Mouse (Mus musculus) gastrocnemius, adult 18-20 months (tissue): ENCODE data around the gene Atg16l1. TPM values are rescaled to one million over a fixed set of nuclear protein-coding genes. Genes with fewer than 3 reads are reported as not detected.
A peak's percentile ranks its signal among the peaks of the same experiment; 100 is the strongest.
"Not testable (repeated sequence)": the region's sequence is repeated elsewhere in the genome, so short reads cannot be mapped to it uniquely, and the experiment has no call there.

Experiments used
- DNase-seq: peaks from one replicate; pipeline ENCODE4 v3.0.0; 2021; ENCODE audit warnings: low spot score
- total RNA-seq, 2 experiments: library from RNA; stranded (reverse); gene quantifications; 2 replicates each; pipeline ENCODE4 v1.2.3; 2021

The Atg16l1 gene
- total RNA-seq, 2 experiments from 2014 or later, result 16.3 to 17.6 TPM

DNA sequence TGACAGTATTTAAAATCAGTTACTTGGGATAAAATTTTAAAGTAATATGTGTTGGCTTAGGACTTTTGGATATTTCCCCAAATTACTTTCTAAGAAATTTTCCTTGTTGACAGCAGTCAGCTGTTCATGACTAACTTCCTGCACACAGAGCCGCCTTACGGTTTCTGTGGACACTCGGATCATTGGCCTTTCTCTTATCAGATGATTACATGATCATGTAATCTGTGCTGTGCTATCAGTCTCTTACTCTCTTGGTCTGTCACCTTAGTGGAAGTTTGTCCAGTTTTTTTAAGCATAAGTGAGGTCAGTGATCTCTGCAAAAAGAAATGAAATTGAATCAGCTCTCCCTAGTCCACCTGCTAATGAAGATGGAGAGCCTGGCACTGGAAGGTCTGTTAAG lies 16.1 kb downstream of the Atg16l1 start:
- no peak for DNase-seq

DNA sequence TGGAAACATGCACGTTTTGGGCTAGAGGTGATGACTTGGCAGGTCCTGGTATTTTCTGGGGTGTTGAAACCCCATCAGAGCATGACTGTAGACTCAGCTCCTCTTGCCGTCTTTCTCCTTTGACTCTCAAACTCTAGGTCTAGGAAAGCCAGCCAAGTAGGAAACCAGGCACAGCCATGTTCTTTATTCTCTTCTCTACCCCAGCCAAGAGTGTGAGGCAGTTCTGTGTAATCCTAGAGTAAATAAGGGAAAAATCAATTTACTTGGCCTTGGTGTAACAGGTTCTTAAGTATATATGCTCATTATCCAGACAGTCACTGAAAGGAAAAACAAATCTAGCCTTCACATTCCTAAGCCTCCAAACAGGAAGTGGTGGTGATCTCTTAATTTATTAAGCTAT lies 17.7 kb downstream of the Atg16l1 start:
- no peak for DNase-seq

- no peak for DNase-seq
Observed at GRCm38 (mm10) chr1:87774845-87775244, 19.2 kb downstream of the Atg16l1 start.

GRCm38 (mm10) chr1:87779204-87779785 lies 23.6 kb downstream of the Atg16l1 start:
- DNase-seq, result no peak

- DNase-seq, result no peak
Observed at GRCm38 (mm10) chr1:87785703-87786102, 30.0 kb downstream of the Atg16l1 start.

GRCm38 (mm10) chr1:87786251-87786650 lies 30.6 kb downstream of the Atg16l1 start:
- DNase-seq, result peak; percentile 13

GRCm38 (mm10) chr1:87789665-87790064 lies 34.0 kb downstream of the Atg16l1 start:
- DNase-seq, result no peak

DNA sequence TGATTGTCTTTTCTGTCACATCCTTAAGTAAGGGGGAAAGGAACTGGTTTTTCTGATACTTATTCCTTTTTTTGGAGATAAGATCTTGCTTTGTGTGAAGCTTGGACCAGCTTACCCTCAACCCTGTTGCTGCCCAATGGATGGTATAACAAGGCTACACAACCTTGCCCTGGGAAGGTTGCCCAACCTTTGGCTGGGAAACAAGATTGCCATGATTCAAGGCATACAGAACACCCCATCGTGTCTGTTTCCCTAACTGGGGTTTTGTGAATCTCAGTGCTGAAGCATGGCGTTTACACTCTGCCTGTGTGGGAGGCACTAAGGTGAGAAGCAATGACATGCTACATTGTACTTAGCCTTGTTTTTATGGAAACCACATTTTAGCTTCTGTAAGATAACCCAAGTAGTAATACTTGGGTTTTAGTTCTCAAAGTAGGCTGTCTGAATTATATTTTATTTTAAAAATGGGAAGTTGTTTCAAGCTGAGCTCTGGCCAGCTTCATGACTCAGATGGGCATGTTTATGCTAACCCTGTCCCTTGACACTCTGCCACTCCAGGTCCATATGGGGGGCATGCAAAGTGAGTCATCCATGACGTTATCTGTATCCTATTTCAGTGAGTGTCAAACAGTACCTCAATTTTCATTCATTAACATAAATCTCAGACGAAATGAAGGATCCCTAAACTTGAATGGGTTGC lies 36.9 kb downstream of the Atg16l1 start:
- DNase-seq, result no peak

- DNase-seq, result no peak
Observed at GRCm38 (mm10) chr1:87793138-87793449, 37.4 kb downstream of the Atg16l1 start.

DNA sequence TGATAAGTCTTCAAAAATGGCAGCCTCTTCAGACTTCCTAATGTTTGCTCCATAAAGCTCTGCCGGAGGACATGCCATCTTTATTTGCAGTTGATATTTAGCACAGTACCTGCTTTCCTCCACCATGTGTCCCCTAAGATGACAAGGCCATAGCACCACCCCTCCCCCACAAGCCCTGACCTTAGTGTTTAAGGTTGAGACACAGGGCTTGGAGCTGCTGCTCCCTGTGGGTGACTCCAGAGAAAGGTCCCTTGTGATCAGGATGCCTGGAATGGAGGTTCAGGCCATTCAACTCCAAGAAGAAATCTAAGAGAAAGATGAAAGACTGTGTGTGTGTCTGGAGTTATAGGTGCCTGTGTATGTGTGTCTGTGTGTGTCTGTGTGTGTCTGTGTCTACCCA lies 42.0 kb downstream of the Atg16l1 start:
- DNase-seq, result no peak

DNA sequence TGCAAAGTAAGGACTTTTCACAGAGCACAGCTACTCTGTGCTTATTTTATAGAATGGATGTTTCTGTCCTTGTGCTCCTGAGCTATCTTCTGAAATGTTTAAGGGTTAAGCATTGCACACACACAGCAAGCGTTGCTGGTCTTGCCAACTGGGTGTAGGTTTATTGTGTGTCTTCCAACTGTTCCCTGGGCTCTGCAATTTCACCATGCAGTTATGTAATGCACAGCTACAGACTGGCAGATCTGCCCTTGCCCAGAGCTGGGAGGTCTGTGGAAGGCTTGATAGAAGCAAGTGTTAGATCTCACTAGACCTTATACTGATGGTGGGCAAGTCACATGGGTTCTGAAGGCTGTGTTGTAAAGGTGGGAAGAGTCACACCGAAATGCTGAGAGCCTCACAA lies 42.6 kb downstream of the Atg16l1 start:
- DNase-seq, result no peak

- no peak for DNase-seq
Observed at GRCm38 (mm10) chr1:87803576-87803975, 47.9 kb downstream of the Atg16l1 start, which contains the start of gene Sag. Sag (plus strand) TSS chr1:87803680.

DNA sequence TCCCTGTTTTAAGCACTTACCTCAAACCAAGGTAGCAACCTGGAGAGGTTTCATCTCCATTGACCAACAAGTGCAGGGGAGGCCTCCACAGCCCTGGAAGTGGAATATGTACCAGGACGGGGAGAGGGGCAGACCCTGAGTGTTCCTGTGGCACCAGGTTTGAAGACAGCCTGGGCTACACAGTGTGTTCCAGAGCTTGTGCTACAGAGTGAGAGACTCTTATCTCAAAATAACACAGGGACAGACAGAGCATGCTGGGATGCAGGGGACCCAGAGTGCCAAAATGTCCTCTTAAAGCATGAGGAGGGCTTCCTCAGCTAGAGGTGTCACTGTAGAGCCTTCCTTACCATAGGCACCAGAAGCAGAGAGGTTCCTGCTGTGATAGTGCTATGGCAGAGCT lies 52.1 kb downstream of the Atg16l1 start:
- no peak for DNase-seq

DNA sequence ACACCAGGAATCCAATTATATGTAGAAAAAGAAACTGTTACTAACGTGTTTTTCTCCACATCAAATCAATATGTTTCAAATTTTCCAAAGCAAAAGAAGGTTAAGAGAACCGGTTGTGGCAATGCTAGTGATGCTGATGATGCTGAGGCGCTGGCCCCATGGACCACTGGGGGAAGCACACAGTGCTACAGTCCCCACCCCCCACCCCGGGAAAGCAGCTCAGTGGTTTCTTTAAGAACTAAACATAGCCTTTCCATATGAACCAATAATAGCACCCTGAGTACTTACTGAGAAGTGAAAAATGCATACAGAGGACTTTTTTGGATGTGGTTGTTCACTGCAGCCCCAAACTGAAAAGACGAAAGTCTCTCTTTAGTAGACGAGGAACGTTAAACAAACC lies 55.7 kb downstream of the Atg16l1 start:
- no peak for DNase-seq

- DNase-seq, result no peak
Observed at GRCm38 (mm10) chr1:87812061-87812460, 56.4 kb downstream of the Atg16l1 start.

GRCm38 (mm10) chr1:87813155-87813554 lies 57.5 kb downstream of the Atg16l1 start:
- DNase-seq, result no peak

- no peak for DNase-seq
Observed at GRCm38 (mm10) chr1:87813681-87814080, 58.0 kb downstream of the Atg16l1 start.

GRCm38 (mm10) chr1:87824420-87824995 lies 68.8 kb downstream of the Atg16l1 start:
- DNase-seq, result no peak

DNA sequence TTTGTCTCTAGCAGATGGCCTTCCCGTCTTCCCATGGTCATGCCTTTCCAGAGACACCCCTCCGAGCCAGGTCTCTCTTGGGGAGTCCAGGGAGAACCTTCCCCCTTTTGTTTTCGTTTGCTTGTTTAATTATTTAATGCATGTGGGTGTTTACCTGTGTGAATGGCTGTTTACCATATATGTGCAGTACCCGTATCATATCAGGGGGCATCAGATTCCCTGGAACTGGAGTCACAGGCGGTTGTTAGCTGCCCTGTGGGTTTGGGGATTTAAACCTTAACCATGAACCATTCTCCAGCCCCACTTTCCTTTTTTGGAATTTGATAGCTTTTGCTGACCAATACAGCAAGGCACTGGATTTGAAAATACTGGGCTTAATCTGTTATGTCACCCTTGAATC lies 69.6 kb downstream of the Atg16l1 start:
- DNase-seq, result no peak

GRCm38 (mm10) chr1:87825991-87826390 lies 70.3 kb downstream of the Atg16l1 start:
- DNase-seq, result no peak

DNA sequence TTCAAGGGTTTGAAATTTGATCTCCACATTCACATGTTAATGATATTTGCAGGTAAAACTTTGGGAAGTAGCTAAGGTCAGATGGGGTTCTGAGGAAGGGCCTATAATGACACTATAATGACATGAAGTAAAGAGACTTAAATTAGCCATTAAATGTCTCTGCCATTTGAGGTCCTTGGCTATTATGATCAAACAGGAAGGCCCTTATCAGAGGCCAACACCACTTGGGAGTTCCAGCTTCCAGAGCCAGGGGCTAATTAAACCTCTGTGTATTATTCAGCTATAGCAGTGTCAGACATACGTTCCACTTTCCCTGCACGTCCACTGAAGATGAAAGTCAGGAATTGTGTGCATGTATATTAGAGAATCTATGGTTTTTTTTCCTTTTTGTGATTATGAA lies 70.8 kb downstream of the Atg16l1 start:
- DNase-seq, result no peak

DNA sequence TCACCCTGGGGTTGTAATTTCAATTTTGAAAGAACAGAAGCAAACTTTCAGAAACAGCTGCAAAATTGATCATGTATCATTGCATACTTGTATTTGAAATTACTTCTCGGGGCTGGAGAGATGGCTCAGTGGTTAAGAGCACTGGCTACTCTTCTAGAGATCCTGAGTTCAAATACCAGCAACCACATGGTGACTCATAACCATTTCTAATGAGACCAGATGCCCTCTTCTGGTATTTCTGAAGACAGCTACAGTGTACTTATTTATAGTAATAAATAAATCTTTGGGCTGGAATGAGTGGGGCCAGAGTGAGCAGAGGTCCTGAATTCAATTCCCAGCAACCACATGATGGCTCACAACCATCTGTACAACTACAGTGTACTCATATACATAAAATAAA lies 71.8 kb downstream of the Atg16l1 start:
- not testable (repeated sequence) for DNase-seq

DNA sequence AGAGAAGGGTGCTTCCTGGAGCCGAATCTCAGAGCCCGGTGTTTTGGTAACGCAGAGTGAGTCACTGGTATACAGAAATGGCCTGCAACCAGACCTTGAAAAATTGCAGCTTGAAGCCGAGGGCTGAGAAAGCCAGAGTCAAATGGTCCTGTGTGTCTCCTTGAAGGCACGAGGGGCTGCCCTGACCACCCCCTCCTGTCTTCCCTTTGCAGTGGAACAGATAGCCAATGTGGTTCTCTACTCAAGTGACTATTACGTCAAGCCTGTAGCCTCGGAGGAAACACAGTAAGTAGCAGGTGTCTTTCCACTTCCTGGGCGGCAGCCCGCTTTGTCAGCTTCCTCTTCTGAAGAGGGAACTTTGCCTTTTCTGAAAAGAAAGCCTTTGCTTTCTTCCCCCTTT lies 72.5 kb downstream of the Atg16l1 start:
- peak; percentile 29 for DNase-seq
